Mouse (Mus musculus): Measurements from ENCODE around the gene Utp11. TPM values are rescaled to one million over a fixed set of nuclear protein-coding genes. Genes with fewer than 3 reads are reported as not detected.

Utp11 gene
- polyA plus RNA-seq (2021; fragmentation: Nextera tagmentation): 30.2 and 34.0 TPM in 2 replicates
- long read RNA-seq, experiment 1, transcript Utp11-201 (8 exons, 1,603 nt): major isoform, 55 of 69 reads
- long read RNA-seq, experiment 1, partial matches to known transcripts: 6 of 69 reads
- long read RNA-seq, experiment 1, other reads (novel, unspliced or antisense): 8 of 69 reads
- long read RNA-seq, experiment 2, transcript Utp11-201 (8 exons, 1,603 nt): major isoform, 43 of 61 reads
- long read RNA-seq, experiment 2, partial matches to known transcripts: 14 of 61 reads
- long read RNA-seq, experiment 2, other reads (novel, unspliced or antisense): 4 of 61 reads

DNA sequence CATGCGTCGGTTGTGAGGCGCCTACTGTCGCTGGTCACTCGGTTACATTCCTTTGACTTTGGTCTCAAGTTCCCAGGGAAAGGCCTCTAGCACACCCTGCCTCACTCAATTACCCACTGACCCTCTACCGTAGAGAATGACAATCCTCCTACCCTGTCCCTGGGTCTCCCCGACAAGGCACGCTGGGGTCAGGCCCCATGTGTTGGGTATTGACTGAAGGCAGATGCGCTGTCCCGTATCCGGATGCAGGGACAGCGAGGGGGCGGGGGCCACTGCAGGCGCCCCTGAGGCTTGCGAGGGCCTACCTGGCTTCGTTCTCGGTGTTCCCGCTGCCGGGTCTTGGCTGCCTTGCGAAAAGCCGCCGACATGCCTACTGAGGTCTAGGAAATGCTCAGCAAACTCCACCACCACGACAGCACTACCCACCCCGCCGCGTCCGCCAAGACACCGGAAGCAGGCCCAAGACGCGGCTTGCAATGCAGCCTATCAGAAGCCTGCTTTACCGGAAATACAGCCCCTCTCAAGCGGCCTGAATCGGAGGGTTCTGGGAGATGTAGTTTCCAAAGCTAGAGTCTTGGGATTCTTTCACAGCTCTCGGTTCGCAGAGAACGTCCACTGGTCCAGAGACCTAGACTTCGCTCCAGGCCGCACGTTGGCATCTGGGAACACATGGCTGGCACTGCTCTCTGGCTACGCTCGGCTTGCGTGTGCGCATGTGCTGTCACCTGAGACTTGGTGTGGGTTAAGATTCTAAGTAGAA is at the start of gene Utp11:
Utp11 (minus strand) TSS at position 466 of the 760 bp plus-strand sequence.

DNA sequence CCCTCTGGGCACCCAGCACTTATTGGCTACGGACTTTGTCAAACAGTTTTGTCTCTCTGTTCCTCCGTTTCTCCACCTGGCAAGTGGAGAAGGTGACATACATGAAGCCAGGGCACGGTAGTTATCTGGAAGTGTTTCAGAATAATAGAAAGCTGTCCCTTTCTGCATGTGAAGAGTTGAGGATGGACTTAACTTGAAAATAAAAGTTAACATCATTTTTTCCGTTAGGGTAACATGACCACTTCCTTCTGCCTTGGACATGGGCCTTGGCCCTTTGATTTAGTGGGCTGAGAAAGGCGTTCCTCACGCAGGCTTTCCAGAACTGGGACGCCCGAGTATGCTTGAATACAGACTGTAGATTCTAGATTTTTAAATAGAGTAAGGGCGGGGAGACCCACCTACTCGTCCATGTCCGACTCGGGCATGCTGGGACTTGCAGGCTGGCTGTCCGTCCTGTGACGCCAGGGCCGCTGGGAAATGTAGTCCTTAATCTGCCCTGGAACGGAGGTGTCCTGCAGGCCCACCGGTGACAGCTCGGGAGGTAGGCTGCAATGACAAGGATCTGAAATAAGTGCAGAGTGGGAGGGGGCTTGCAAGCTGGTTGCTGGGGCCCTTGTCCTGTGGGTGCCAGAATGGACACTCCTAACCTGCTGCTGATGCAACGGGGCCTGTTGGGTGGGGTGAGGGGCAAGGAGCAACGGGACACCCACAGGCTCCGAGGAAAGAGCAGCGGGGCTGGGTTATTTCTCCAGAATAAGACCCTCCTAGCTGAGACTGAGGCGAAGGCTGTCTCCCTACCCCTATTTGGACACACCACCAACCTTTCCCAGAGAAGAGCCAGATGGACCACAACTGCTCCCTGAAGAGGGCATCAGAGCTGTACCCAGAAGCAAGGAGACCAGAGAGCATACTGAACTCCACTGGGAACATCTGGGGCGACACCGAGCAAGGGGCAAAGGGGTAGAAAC is 48.3 kb upstream of the Utp11 start, which contains the start of gene Inpp5b:
Inpp5b (plus strand) TSS at position 475 of the 968 bp plus-strand sequence.

DNA sequence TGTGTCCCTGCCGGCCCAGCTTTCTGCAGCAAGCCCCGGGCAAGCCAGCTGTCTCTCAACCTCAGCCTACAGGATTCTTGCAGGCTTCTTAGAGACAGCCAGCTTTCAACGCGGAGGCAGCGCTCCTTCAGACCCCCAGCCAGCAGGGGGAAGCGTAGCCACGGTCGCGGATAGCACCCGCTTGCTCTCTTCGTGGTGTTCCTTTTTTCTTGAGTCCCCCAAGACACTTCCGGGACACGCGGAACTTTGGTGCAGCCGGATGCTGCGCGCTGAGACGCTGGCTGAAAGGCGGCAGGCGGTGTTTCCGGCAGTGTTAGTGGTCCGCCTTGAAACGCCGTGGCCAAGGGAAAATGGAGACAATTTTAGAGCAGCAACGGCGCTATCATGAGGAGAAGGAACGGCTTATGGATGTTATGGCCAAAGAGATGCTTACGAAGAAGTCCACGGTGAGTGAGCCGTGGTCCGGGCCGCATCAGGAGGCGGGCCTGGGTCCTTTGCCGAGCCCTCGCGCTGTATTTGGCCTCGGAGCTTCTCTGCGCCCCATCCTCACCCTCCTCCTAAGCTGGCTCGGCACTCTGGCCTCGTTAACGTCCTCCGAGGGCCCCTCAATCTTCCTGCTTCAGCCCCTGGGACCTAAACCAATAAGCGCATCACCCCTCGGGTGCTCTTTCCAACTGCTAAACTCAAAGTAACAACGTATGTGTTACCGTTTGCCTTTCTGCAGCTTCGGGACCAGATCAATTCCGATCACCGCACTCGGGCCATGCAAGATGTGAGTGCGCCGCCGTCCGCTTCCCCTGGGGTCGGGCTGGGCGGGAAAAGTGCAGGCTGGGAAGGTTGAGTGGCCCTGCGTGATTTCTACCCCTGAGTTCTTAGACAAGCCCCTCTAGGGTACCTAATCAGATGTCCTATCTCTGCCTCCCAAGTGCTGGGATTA is 21.4 kb upstream of the Utp11 start, which contains the start of gene Sf3a3:
Sf3a3 (plus strand) TSS at position 232 of the 937 bp plus-strand sequence.

GRCm38 (mm10) chr4:124700248-124700971 is 7.0 kb upstream of the Utp11 start, which contains the start of gene Fhl3:
Fhl3 (plus strand) TSS chr4:124700701.

GRCm38 (mm10) chr4:124656518-124656853 is 36.9 kb downstream of the Utp11 start, which contains the start of gene Pou3f1:
Pou3f1 (plus strand) TSS chr4:124656807.

Other genes with a start within 250 kb of the Utp11 start
- not detected in 2 replicates for gene 3100002H09Rik, start 82.8 kb downstream of the Utp11 start, polyA plus RNA-seq (2021; fragmentation: Nextera tagmentation)
- gene Pou3f1, start 36.8 kb downstream of the Utp11 start, polyA plus RNA-seq (2021; fragmentation: Nextera tagmentation): 3.9 and 5.1 TPM in 2 replicates
- 0.60 and 0.63 TPM in 2 replicates for gene Fhl3, start 7.1 kb upstream of the Utp11 start, polyA plus RNA-seq (2021; fragmentation: Nextera tagmentation)
- 39.4 and 41.9 TPM in 2 replicates for gene Sf3a3, start 21.2 kb upstream of the Utp11 start, polyA plus RNA-seq (2021; fragmentation: Nextera tagmentation)
- 5.7 and 6.1 TPM in 2 replicates for gene Inpp5b, start 48.2 kb upstream of the Utp11 start, polyA plus RNA-seq (2021; fragmentation: Nextera tagmentation)
- gene Mtf1, start 108.5 kb upstream of the Utp11 start, polyA plus RNA-seq (2021; fragmentation: Nextera tagmentation): 10.3 and 13.4 TPM in 2 replicates
- 5.0 and 49.2 TPM in 2 replicates for gene Yrdc, start 157.1 kb upstream of the Utp11 start, polyA plus RNA-seq (2021; fragmentation: Nextera tagmentation)
- 84.5 and 117 TPM in 2 replicates for gene 1110065P20Rik, start 157.6 kb upstream of the Utp11 start, polyA plus RNA-seq (2021; fragmentation: Nextera tagmentation)
- gene Maneal, start 168.6 kb upstream of the Utp11 start, polyA plus RNA-seq (2021; fragmentation: Nextera tagmentation): 8.9 and 11.2 TPM in 2 replicates
- gene Epha10, start 187.3 kb upstream of the Utp11 start, polyA plus RNA-seq (2021; fragmentation: Nextera tagmentation): 2.3 and 7.8 TPM in 2 replicates
- gene 9930104L06Rik, start 243.4 kb upstream of the Utp11 start, polyA plus RNA-seq (2021; fragmentation: Nextera tagmentation): 3.9 and 5.8 TPM in 2 replicates
- gene Cdca8, start 245.7 kb upstream of the Utp11 start, polyA plus RNA-seq (2021; fragmentation: Nextera tagmentation): 2.2 and 2.5 TPM in 2 replicates